Mouse (Mus musculus) thymus, adult 18-20 months (tissue): Measurements from ENCODE around the gene Galnt16.
A peak's percentile ranks its signal among the peaks of the same experiment; 100 is the strongest.

Source experiments
- DNase-seq, 2 experiments: peaks; one replicate each; pipeline ENCODE4 v3.0.0; 2022; ENCODE audit warnings: mixed read lengths in 2 of 2

The Galnt16 gene

GRCm38 (mm10) chr12:80531585-80531984 lies 13.5 kb downstream of the Galnt16 start:
- DNase-seq: no peak

- no peak for DNase-seq
Measured at GRCm38 (mm10) chr12:80533876-80534275, 15.8 kb downstream of the Galnt16 start.

- DNase-seq: no peak
Measured at GRCm38 (mm10) chr12:80537313-80537712, 19.2 kb downstream of the Galnt16 start.

GRCm38 (mm10) chr12:80538311-80538710 lies 20.2 kb downstream of the Galnt16 start:
- no peak for DNase-seq

GRCm38 (mm10) chr12:80545310-80545709 lies 27.2 kb downstream of the Galnt16 start:
- DNase-seq: no peak

GRCm38 (mm10) chr12:80549646-80550045 lies 31.6 kb downstream of the Galnt16 start:
- no peak for DNase-seq

- no peak for DNase-seq
Measured at GRCm38 (mm10) chr12:80553157-80553556, 35.1 kb downstream of the Galnt16 start.

- no peak for DNase-seq
Measured at GRCm38 (mm10) chr12:80554312-80554711, 36.2 kb downstream of the Galnt16 start.

- no peak for DNase-seq
Measured at GRCm38 (mm10) chr12:80561904-80562303, 43.8 kb downstream of the Galnt16 start.

GRCm38 (mm10) chr12:80562793-80563192 lies 44.7 kb downstream of the Galnt16 start:
- no peak for DNase-seq

GRCm38 (mm10) chr12:80564990-80565389 lies 46.9 kb downstream of the Galnt16 start:
- DNase-seq: no peak

- DNase-seq: no peak
Measured at GRCm38 (mm10) chr12:80565793-80566192, 47.7 kb downstream of the Galnt16 start.

GRCm38 (mm10) chr12:80566502-80566901 lies 48.4 kb downstream of the Galnt16 start:
- DNase-seq: no peak

- no peak for DNase-seq
Measured at GRCm38 (mm10) chr12:80567375-80567774, 49.3 kb downstream of the Galnt16 start.

- DNase-seq: no peak
Measured at GRCm38 (mm10) chr12:80569561-80569960, 51.5 kb downstream of the Galnt16 start.

- DNase-seq: no peak
Measured at GRCm38 (mm10) chr12:80574318-80574717, 56.2 kb downstream of the Galnt16 start.

- DNase-seq: no peak
Measured at GRCm38 (mm10) chr12:80574825-80575371, 56.8 kb downstream of the Galnt16 start.

- DNase-seq: no peak
Measured at GRCm38 (mm10) chr12:80577049-80577448, 59.0 kb downstream of the Galnt16 start.

- no peak for DNase-seq
Measured at GRCm38 (mm10) chr12:80581357-80581756, 63.3 kb downstream of the Galnt16 start.

- peak in 1 of 2 experiments; percentile 7 for DNase-seq
Measured at GRCm38 (mm10) chr12:80584973-80585372, 66.9 kb downstream of the Galnt16 start.

- DNase-seq: no peak
Measured at GRCm38 (mm10) chr12:80594141-80594540, 76.1 kb downstream of the Galnt16 start.

GRCm38 (mm10) chr12:80594781-80595180 lies 76.7 kb downstream of the Galnt16 start:
- no peak for DNase-seq

GRCm38 (mm10) chr12:80595566-80595965 lies 77.5 kb downstream of the Galnt16 start:
- no peak for DNase-seq

GRCm38 (mm10) chr12:80595968-80596367 lies 77.9 kb downstream of the Galnt16 start:
- no peak for DNase-seq

GRCm38 (mm10) chr12:80598236-80598635 lies 80.2 kb downstream of the Galnt16 start:
- DNase-seq: no peak
